Mouse (Mus musculus): ENCODE data around the gene Olfr495. TPM values are rescaled to one million over a fixed set of nuclear protein-coding genes. Genes with fewer than 3 reads are reported as not detected.

The Olfr495 gene
- not detected in 2 replicates for total RNA-seq (2021)
- long read RNA-seq, experiment 1, result 0 reads
- long read RNA-seq, experiment 2, result 0 reads

- DNase-seq, result no peak
Measured at GRCm38 (mm10) chr7:108392867-108393266, at the start of gene Olfr495. Gene Olfr495 (plus strand): TSS chr7:108393167.

GRCm38 (mm10) chr7:108346879-108347278, 46.1 kb upstream of the Olfr495 start, which contains the start of gene Olfr493:
Gene Olfr493 (minus strand): TSS chr7:108346979.
- no peak for DNase-seq

- DNase-seq, result no peak
Measured at GRCm38 (mm10) chr7:108365035-108365434, 27.9 kb upstream of the Olfr495 start, which contains the start of gene Olfr494. Gene Olfr494 (plus strand): TSS chr7:108365335.

GRCm38 (mm10) chr7:108420121-108420520, 27.2 kb downstream of the Olfr495 start, which contains the start of gene Olfr497:
Gene Olfr497 (plus strand): TSS chr7:108420421.
- no peak for DNase-seq

Other genes with a start within 250 kb of the Olfr495 start
- gene Olfr485, start 233.3 kb upstream of the Olfr495 start, total RNA-seq (2021), result not detected in 2 replicates
- gene Olfr486, start 220.4 kb upstream of the Olfr495 start, total RNA-seq (2021), result not detected in 2 replicates
- not detected in 2 replicates for gene Olfr487, start 178.5 kb upstream of the Olfr495 start, total RNA-seq (2021)
- not detected in 2 replicates for gene Olfr488, start 134.8 kb upstream of the Olfr495 start, total RNA-seq (2021)
- gene Olfr490, start 104.2 kb upstream of the Olfr495 start, total RNA-seq (2021), result not detected in 2 replicates
- not detected in 2 replicates for gene Olfr491, start 79.7 kb upstream of the Olfr495 start, total RNA-seq (2021)
- not detected in 2 replicates for gene Olfr492, start 69.5 kb upstream of the Olfr495 start, total RNA-seq (2021)
- not detected in 2 replicates for gene Olfr493, start 46.2 kb upstream of the Olfr495 start, total RNA-seq (2021)
- gene Olfr494, start 27.8 kb upstream of the Olfr495 start, total RNA-seq (2021), result not detected in 2 replicates
- gene Olfr497, start 27.3 kb downstream of the Olfr495 start, total RNA-seq (2021), result not detected in 2 replicates
- not detected in 2 replicates for gene Olfr498, start 72.2 kb downstream of the Olfr495 start, total RNA-seq (2021)
- not detected in 2 replicates for gene Olfr502, start 131.9 kb downstream of the Olfr495 start, total RNA-seq (2021)
- gene Olfr503, start 151.4 kb downstream of the Olfr495 start, total RNA-seq (2021), result not detected in 2 replicates
- gene Olfr504, start 172.6 kb downstream of the Olfr495 start, total RNA-seq (2021), result not detected in 2 replicates
- gene Olfr506, start 217.6 kb downstream of the Olfr495 start, total RNA-seq (2021), result not detected in 2 replicates
- not detected in 2 replicates for gene Olfr507, start 228.6 kb downstream of the Olfr495 start, total RNA-seq (2021)
- gene Olfr508, start 236.8 kb downstream of the Olfr495 start, total RNA-seq (2021), result not detected in 2 replicates